Mouse (Mus musculus): ENCODE measurements around the gene Snap91.

Gene Snap91

GRCm38 (mm10) chr9:86880113-86880972 lies at the start of gene Snap91:
Gene Snap91, minus strand, starts transcription at chr9:86880654.
- DNase-seq: peak; percentile 86 to 92

GRCm38 (mm10) chr9:86926519-86926918 lies 46.1 kb upstream of the Snap91 start:
- no peak for DNase-seq

GRCm38 (mm10) chr9:86925688-86926087 lies 45.2 kb upstream of the Snap91 start:
- DNase-seq: no peak

GRCm38 (mm10) chr9:86922430-86922829 lies 42.0 kb upstream of the Snap91 start:
- no peak for DNase-seq

- DNase-seq: no peak
These were observed 36.1 kb upstream of the Snap91 start for GRCm38 (mm10) chr9:86916543-86916942.

- no peak for DNase-seq
These were observed 19.2 kb upstream of the Snap91 start for GRCm38 (mm10) chr9:86899502-86900199.

- peak; percentile 70 to 72 for DNase-seq
These were observed 990 bp downstream of the Snap91 start for GRCm38 (mm10) chr9:86879216-86880112.

- DNase-seq: no peak
These were observed 1.7 kb downstream of the Snap91 start for GRCm38 (mm10) chr9:86878716-86879115.

GRCm38 (mm10) chr9:86873681-86874080 lies 6.8 kb downstream of the Snap91 start:
- DNase-seq: no peak

- DNase-seq: no peak
These were observed 10.7 kb downstream of the Snap91 start for GRCm38 (mm10) chr9:86869586-86870338.

- no peak for DNase-seq
These were observed 22.4 kb downstream of the Snap91 start for GRCm38 (mm10) chr9:86858101-86858500.

- DNase-seq: no peak
These were observed 22.8 kb downstream of the Snap91 start for GRCm38 (mm10) chr9:86857626-86858025.

GRCm38 (mm10) chr9:86852861-86853260 lies 27.6 kb downstream of the Snap91 start:
- no peak for DNase-seq

GRCm38 (mm10) chr9:86851689-86852088 lies 28.8 kb downstream of the Snap91 start:
- no peak for DNase-seq

GRCm38 (mm10) chr9:86850452-86851207 lies 29.8 kb downstream of the Snap91 start:
- no peak for DNase-seq

- DNase-seq: no peak
These were observed 36.6 kb downstream of the Snap91 start for GRCm38 (mm10) chr9:86843747-86844353.

GRCm38 (mm10) chr9:86829792-86830191 lies 50.7 kb downstream of the Snap91 start:
- DNase-seq: no peak

- no peak for DNase-seq
These were observed 51.4 kb downstream of the Snap91 start for GRCm38 (mm10) chr9:86829034-86829433.

- no peak for DNase-seq
These were observed 61.1 kb downstream of the Snap91 start for GRCm38 (mm10) chr9:86819366-86819765.

GRCm38 (mm10) chr9:86817673-86818072 lies 62.8 kb downstream of the Snap91 start:
- DNase-seq: no peak

GRCm38 (mm10) chr9:86814340-86814739 lies 66.1 kb downstream of the Snap91 start:
- DNase-seq: no peak
